Mouse (Mus musculus) lung, postnatal 0 days (tissue): Measurements from ENCODE around the gene Adgrg5.

Experiments used
- CTCF ChIP-seq: IDR thresholded peaks from 2 replicates; pipeline ENCODE4 v1.5.1; 2016; ENCODE audit warnings: antibody characterized with exemption, mild to moderate bottlenecking
- EP300 ChIP-seq: IDR thresholded peaks from 2 replicates; pipeline ENCODE4 v1.6.1; 2016; ENCODE audit warnings: antibody characterized with exemption, mild to moderate bottlenecking, control low read depth

- TF ChIP-seq CTCF, result no peak
- no peak for TF ChIP-seq EP300
Measured at GRCm38 (mm10) chr8:94983881-94984516, 60.5 kb downstream of the Adgrg5 start.
